Mouse (Mus musculus): ENCODE results near the gene Clpb.

Clpb gene

DNA sequence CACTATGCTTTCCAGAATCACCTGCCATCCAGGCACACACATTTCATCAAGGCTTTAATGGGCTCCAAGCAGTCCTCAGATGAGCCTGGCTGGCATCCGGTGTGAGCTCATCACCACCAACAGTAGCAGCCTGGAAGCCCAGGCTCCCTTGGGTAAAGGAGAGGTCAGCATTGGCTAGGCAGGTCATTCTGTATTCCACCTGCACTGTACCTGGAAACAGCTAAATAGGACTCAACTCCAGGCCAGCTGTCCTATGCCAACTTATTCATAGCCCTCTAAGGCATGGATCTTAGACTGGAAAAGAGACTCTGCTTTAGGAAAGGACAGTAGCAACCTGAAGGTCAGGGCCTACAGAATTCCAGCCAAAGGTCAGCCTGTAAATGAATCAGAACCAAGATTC is 68.7 kb downstream of the Clpb start:
- no peak for DNase-seq

- no peak for DNase-seq
Measured at GRCm38 (mm10) chr7:101733042-101733441, 69.6 kb downstream of the Clpb start.

GRCm38 (mm10) chr7:101735297-101735696 is 71.9 kb downstream of the Clpb start:
- DNase-seq, result no peak

- no peak for DNase-seq
Measured at GRCm38 (mm10) chr7:101737735-101738134, 74.3 kb downstream of the Clpb start.

DNA sequence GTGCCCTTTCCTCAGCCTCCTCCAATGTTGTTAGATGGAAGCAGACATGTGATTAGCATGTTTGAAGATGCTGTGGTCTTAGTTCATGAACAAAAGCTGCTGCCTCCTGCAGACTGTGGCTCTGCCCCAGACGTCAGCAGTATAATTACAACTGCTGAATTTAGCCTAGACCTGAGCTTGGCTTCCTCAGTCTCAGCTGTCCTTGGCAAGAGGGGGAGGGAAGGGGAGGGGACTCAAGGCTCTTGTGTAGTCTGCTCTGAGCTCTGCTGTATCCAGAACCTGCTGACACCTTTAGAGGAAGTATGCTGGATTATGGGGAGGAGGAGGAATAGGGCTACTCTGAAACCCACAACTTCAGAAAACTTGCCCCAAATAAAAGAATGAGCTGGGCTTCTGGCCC is 76.2 kb downstream of the Clpb start:
- DNase-seq, result no peak

GRCm38 (mm10) chr7:101743487-101743886 is 80.1 kb downstream of the Clpb start:
- no peak for DNase-seq

GRCm38 (mm10) chr7:101746559-101747334 is 83.3 kb downstream of the Clpb start:
- DNase-seq, result no peak

GRCm38 (mm10) chr7:101750268-101750667 is 86.8 kb downstream of the Clpb start:
- peak; percentile 12 to 13 for DNase-seq

DNA sequence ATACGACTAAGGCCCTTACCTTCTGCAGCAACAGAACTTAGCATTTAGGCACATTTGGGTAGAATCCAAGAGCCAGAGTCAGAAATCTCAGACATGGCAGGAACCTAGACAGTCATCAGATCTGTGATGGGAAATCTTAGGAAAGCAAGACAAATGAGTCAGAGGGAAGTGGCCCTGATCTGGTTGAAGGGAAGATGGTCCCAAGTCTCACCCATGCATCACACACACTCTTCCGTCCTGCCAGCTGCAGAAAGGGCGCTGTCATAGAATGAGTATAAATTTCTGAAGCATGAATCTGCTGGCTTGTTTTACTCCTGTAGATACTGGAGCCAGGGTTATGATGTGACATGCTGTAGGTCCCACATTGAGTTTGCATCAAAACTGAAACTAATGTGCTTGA is 88.9 kb downstream of the Clpb start:
- DNase-seq, result no peak

DNA sequence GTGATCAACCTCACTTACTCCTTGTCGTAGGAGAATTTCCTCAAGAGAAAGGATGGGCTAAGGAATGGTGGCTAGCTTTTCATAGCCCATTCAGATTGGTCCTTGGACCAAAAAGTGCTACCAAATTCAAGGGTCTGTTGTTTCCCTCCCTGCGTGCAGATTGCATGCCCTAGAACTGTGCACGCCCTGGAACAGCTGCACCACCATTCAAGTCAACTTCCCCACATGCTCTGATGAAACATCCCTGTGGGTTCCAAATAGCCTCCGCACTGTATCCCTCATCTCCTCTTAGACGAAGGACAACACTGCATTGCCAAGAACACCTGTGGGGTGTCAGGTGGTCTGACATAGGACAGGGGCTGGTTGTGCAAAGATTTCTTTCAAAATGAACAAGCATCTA is 90.1 kb downstream of the Clpb start:
- no peak for DNase-seq

DNA sequence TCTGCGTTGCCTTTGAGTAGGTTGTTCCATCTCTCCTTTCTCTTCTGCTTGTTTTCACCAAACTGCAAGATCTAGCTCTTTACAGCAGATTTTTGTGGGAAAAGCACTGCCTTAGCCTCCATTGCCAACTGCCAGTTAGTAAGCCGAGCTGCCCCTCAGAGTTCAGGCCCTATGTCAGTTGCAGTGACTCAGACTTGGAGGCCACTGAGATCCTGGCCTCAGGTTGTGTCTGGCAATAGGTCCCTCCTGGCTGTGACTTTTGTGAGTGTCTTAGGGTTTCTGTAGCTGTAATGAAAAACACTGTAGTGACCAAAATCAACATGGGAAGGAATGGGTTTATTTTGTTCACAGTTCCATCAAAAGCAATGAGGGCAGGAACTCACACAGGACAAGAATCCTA is 91.0 kb downstream of the Clpb start:
- DNase-seq, result no peak

DNA sequence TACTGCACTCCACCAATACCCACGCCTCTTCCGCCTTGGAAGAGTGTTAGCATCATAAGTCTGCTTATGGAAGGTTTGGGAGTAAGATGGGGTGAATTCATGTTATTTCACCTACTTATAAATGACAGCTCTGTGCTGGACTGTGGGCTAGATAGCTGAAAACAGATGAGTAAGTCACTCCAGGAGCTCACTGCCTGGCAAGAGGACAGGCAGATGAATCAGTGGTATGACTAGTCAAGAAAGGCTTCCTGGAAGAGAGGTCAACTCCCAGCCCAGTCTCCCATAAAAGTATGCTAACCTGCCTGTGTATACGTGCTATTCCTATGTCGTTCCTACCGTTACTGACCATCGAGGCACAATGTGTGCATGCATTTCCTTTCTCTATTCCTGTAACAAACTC is 91.9 kb downstream of the Clpb start:
- DNase-seq, result no peak

GRCm38 (mm10) chr7:101761899-101762780 is 98.7 kb downstream of the Clpb start:
- DNase-seq, result peak; percentile 28 to 43

DNA sequence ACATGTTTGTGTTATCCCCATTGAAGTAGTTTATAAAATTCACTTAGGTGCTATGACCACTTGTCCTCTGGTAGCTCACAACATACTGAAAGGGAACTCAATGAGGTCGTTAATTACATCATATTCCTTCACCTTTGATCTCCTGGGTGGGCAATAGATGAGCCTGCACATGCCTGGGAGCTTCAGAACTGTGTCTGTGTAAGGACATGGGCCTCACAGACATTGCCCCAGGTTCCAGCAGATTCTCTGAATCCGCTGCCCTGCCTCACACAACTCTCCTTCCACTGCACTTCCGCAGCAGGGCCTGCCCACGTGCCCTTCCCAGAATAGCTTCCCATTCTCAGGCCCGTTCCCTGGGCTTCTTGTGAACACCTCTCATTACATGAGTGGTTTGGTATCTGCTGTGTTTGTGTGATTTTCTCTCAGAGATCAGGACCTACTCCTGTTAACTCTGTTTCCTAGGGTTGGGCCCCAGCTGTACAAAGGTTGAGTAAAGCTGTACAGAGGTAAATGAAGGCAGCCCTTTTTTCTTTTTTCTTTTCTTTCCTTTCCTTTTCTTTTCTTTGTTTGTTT is 104.0 kb downstream of the Clpb start:
- peak; percentile 2 to 13 for DNase-seq

- no peak for DNase-seq
Measured at GRCm38 (mm10) chr7:101770051-101770450, 106.6 kb downstream of the Clpb start.

- no peak for DNase-seq
Measured at GRCm38 (mm10) chr7:101771604-101772003, 108.2 kb downstream of the Clpb start.

DNA sequence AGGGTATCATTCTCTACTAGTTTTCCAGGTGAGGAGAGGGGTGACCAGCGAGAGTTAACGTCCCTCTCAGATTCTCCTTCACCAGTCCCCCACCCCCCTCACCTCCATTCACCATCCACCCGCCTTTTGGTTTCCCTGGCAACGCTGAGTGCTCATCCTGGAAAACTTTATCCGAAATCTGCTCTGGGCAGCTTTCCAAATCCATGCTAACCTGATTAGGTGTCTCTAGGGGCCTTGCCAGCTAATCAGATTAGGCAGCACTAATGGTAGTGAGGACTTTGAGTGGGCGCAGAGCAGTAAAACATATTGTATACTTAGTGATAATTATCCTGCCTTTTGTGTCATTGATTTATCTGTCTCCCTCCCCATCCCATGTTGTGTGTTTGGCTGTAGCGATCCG is 109.3 kb downstream of the Clpb start:
- DNase-seq, result no peak

DNA sequence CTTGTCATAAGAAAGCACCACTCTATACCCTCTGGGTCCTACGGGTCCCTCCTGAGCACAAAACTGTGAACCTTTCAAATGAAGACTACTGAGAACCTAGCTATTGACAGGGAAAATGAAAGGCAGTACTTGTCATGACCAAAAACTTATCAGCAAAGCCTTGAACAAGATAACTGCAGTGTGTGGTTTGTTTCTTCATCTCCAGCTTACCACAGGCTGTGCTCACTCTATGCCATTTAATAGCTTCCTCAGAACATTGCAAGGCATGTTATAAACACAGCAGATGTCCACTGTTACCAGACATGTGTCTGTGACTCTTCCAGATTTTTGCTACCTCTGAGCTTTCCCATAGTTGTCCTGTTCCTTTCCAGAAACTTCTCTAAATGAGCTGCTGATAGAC is 113.6 kb downstream of the Clpb start:
- DNase-seq, result no peak

GRCm38 (mm10) chr7:101817861-101818401 is 154.5 kb downstream of the Clpb start, which contains the start of gene Phox2a:
Gene Phox2a (plus strand): TSS chr7:101818313.
- no peak for DNase-seq

DNA sequence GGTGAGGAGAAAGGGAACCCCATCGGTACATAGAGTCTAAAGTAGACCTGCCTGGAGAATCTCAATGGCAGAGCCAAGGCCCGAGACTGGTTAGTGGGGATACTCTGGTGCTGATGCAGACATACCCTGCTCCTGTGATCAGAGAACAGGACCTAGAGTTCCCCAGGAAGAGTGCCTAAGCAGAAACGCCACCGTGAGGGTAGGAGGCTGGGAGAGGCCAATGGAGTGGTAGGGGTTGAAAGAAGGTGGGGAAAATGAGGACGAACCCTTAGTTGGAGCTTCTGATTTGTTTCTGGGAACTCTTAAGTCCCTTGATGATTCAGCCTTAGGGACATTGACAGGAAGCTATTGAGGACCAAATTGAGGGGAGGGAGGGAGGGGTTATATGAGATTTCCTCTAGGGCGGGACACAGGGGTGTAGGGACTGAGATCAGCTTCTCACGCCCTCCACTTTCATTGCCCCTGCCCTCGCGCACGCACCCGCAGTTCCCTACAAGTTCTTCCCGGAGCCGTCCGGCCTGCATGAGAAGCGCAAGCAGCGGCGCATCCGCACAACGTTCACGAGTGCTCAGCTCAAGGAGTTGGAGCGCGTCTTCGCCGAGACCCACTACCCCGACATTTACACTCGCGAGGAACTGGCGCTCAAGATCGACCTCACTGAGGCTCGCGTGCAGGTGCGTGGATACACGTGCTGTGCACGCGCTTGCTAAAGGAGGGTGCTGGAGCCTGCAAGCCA is 157.0 kb downstream of the Clpb start:
- DNase-seq, result no peak

DNA sequence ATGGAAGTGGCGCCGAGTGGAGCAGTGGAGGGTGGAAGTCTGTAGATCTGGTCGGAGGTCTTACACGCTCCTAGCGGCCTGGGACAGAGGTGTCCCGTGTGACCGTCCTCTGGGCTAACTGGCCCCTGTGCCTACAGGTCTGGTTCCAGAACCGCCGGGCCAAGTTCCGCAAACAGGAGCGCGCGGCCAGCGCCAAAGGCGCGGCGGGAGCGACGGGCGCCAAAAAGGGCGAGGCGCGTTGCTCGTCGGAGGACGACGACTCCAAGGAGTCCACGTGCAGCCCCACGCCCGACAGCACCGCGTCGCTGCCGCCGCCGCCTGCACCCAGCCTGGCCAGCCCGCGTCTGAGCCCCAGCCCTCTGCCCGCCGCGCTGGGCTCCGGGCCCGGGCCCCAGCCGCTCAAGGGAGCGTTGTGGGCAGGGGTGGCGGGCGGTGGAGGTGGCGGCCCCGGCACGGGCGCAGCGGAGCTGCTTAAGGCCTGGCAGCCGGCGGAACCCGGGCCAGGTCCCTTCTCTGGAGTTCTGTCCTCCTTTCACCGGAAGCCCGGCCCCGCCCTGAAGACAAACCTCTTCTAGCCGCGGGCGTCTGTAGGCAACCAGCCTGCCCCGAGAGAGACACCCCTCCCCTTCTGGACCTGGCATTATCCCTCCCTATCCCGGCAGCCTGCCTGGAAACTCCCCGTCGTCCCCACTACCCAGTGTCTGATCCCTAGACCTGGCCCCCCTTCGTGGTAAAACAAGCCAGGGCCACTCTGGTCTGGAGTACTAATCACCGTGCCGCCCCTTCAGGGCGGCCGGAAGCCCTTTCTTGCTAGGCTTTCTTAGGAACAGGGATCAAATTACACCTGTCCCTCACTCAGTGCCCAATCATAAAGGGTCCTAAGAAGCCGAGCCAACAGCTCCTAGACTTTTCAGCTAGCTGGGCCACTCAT is 158.4 kb downstream of the Clpb start:
- peak; percentile 56 to 60 for DNase-seq

Data from lung, adult 18-20 months (tissue).